Mouse (Mus musculus): ENCODE measurements at regions not wholly inside any gene's neighbourhood (a gene's known extent, or its start where the extent isn't known, plus 50 kb on each side); places are given as distances from the start of the nearest gene placed in this dataset.

DNA sequence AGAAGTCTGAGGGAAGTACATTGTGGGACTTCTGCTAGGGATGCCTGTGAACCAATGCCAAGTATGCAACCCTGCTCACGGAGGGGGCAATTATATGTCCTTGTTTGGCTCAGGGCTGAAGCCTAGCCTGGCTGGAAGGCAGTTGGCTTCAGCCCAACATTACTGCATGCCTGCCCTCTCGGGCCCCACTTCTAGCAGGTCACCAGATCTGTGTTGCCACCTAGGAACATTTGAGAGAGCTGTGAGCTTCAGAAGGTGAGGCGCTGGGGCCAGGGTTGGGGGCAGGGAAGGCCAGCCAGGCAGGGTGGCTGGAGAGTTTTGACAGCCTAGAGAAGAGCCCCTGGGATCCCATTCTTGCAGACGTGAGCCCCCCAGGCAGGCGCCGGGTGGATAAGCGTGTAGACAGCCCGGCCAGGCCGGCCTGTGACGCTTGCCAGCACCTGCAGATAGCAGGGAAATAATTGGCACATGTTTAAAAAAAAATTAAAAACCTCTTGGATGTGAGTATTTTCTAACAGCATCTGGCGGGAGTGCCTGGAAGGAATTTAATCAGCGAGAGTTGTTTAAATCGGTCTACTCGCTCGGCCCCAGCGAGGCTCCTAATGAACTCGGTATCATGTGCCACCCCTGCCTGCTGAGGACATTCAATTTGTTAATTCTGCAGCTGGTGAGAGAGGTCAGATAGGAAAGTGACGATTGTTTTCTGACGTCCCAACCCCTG lies 115.0 kb upstream of the Gm10181 start:
- 5% methylated on average over 19 of the region's 19 CpGs for WGBS
- Histone ChIP-seq H3K27ac (ENCODE audit: low read depth) (peak overlapping the region; percentile 93), H3K4me1 (ENCODE audit: control insufficient read depth, insufficient read depth) (peaks cover 44% of the 10 kb centered on the region), H3K4me3 (ENCODE audit: low read depth, low read length) (no peak overlapping the region), H3K4me2 (ENCODE audit: low read depth, low read length) (peak overlapping the region; percentile 7), H3K9ac (replicated peaks; ENCODE audit: low read depth, low read length) (no peak overlapping the region), H3K27me3 (ENCODE audit: control insufficient read depth, insufficient read depth, low read length) (no peaks in the 10 kb centered on the region), H3K36me3 (replicated peaks; ENCODE audit: control insufficient read depth, insufficient read depth, low read length) (no peaks in the 10 kb centered on the region), H3K9me3 (replicated peaks; ENCODE audit: control insufficient read depth, low read length) (no peaks in the 10 kb centered on the region)
- peak; percentile 93 for ATAC-seq (ENCODE audit: insufficient read depth, low read depth)
- peak; percentile 97 for DNase-seq (ENCODE audit: low spot score)
- TF ChIP-seq EP300 (IDR thresholded peaks at IDR 0.05; ENCODE audit: low read depth) (peak; percentile 99), CTCF (IDR thresholded peaks at IDR 0.05; ENCODE audit: low read depth) (peak; percentile 11; the same call in 1 of the 2 replicates)

DNA sequence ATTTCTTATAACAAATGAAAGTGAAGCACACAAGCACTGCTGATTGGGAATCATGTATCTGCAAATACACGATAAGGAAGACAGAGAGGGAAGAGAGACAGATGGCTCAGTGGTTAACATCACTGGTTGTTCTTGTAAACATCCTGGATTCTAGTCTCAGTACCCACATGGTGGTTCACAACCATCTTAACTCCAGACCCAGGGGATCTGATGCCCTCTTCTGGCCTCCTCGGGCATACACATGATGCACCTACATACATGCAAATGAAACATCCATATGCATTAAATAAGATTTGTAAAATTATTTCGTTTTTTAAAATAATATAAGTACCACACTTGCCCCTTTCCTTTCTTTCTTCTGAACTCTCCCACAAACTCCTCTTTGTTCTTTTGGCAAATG lies 106.4 kb upstream of the Gm10181 start:
- TF ChIP-seq CTCF (IDR thresholded peaks at IDR 0.05; ENCODE audit: low read depth) (no peak; the same call in 1 of the 2 replicates), EP300 (IDR thresholded peaks at IDR 0.05; ENCODE audit: low read depth) (no peak)
- no peak for DNase-seq (ENCODE audit: low spot score)
- Histone ChIP-seq H3K4me3 (ENCODE audit: low read depth, low read length) (no peak overlapping the region), H3K9me3 (replicated peaks; ENCODE audit: control insufficient read depth, low read length) (no peaks in the 10 kb centered on the region), H3K9ac (replicated peaks; ENCODE audit: low read depth, low read length) (no peak overlapping the region), H3K27me3 (ENCODE audit: control insufficient read depth, insufficient read depth, low read length) (no peaks in the 10 kb centered on the region), H3K4me2 (ENCODE audit: low read depth, low read length) (no peak overlapping the region), H3K36me3 (replicated peaks; ENCODE audit: control insufficient read depth, insufficient read depth, low read length) (no peaks in the 10 kb centered on the region), H3K27ac (ENCODE audit: low read depth) (no peak overlapping the region), H3K4me1 (ENCODE audit: control insufficient read depth, insufficient read depth) (no peaks in the 10 kb centered on the region; the same call in 1 of the 2 replicates)
- WGBS: 61% methylated on average over 3 of the region's 3 CpGs
- ATAC-seq (ENCODE audit: insufficient read depth, low read depth): no peak

DNA sequence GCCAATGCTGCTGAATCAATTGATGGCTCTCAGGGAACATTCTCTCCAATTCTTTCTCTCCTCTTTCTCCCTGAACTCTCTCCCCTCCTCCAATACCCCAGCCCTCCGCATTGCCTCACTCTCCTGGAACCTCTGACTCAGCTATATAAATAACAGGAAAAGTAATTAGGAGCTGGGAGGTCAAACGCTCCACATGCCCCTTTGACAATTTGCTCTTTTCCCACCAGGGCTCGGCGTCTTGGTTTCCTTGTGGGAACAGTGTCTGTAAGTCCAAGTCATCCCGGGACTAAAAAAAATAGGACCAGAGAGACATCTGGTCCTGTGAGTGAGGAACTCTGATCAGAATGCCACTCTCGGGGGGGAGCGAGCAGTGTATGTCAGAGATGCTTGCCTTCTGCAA lies 94.7 kb upstream of the Gm10181 start:
- no peaks in the 10 kb centered on the region for H3K4me1 ChIP-seq (ENCODE audit: control insufficient read depth, insufficient read depth)
- ATAC-seq (ENCODE audit: insufficient read depth, low read depth) (no peak), DNase-seq (ENCODE audit: low spot score) (no peak)
- 39% methylated on average over 7 of the region's 7 CpGs for WGBS
- no peaks in the 10 kb centered on the region for H3K27me3 ChIP-seq (ENCODE audit: control insufficient read depth, insufficient read depth, low read length)
- H3K4me3 ChIP-seq (ENCODE audit: low read depth, low read length): no peak overlapping the region
- H3K9me3 ChIP-seq (replicated peaks; ENCODE audit: control insufficient read depth, low read length): no peaks in the 10 kb centered on the region
- no peak overlapping the region for H3K27ac ChIP-seq (ENCODE audit: low read depth)
- H3K9ac ChIP-seq (replicated peaks; ENCODE audit: low read depth, low read length): no peak overlapping the region
- no peaks in the 10 kb centered on the region for H3K36me3 ChIP-seq (replicated peaks; ENCODE audit: control insufficient read depth, insufficient read depth, low read length)
- H3K4me2 ChIP-seq (ENCODE audit: low read depth, low read length): no peak overlapping the region
- no peak for TF ChIP-seq EP300 (IDR thresholded peaks at IDR 0.05; ENCODE audit: low read depth)
- no peak for TF ChIP-seq CTCF (IDR thresholded peaks at IDR 0.05; ENCODE audit: low read depth)

DNA sequence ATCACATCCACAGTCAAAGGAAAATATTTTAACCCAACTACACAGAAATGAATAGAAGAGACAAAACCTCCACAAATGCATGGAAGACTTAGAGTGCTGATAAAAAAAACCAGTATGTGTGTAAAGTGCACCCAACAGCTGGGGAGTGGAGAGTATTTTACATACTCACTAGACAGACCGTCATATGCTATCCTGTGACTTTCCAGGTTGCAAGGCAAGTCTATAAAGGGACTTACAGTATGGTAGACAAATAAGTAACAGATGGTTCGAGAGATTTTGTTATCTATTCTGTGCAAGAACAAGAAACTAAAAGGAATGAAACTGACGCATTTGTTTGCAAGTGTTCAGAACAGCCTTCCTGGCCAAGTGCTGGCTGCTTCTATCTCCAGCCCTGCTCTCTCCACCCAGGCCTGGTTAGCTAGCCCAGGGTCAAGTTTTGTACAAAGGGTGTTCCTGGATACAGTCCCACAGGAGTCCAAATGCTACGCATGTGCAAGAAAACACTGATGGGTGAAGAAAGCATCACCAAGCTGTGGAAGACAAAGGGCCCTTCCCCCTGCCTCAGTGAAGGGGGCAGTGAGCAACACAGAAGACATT lies 68.0 kb upstream of the Gm10181 start:
- no peak overlapping the region for H3K4me3 ChIP-seq (ENCODE audit: low read depth, low read length)
- H3K9me3 ChIP-seq (replicated peaks; ENCODE audit: control insufficient read depth, low read length): no peaks in the 10 kb centered on the region
- no peaks in the 10 kb centered on the region for H3K36me3 ChIP-seq (replicated peaks; ENCODE audit: control insufficient read depth, insufficient read depth, low read length)
- no peaks in the 10 kb centered on the region for H3K27me3 ChIP-seq (ENCODE audit: control insufficient read depth, insufficient read depth, low read length)
- H3K4me1 ChIP-seq (ENCODE audit: control insufficient read depth, insufficient read depth): peaks cover 3% of the 10 kb centered on the region; the same call in 1 of the 2 replicates
- H3K9ac ChIP-seq (replicated peaks; ENCODE audit: low read depth, low read length): no peak overlapping the region
- TF ChIP-seq EP300 (IDR thresholded peaks at IDR 0.05; ENCODE audit: low read depth) (no peak), CTCF (IDR thresholded peaks at IDR 0.05; ENCODE audit: low read depth) (no peak)
- DNase-seq (ENCODE audit: low spot score) (no peak), ATAC-seq (ENCODE audit: insufficient read depth, low read depth) (no peak)
- WGBS: 71% methylated on average over 4 of the region's 4 CpGs
- H3K27ac ChIP-seq (ENCODE audit: low read depth): no peak overlapping the region
- no peak overlapping the region for H3K4me2 ChIP-seq (ENCODE audit: low read depth, low read length)

DNA sequence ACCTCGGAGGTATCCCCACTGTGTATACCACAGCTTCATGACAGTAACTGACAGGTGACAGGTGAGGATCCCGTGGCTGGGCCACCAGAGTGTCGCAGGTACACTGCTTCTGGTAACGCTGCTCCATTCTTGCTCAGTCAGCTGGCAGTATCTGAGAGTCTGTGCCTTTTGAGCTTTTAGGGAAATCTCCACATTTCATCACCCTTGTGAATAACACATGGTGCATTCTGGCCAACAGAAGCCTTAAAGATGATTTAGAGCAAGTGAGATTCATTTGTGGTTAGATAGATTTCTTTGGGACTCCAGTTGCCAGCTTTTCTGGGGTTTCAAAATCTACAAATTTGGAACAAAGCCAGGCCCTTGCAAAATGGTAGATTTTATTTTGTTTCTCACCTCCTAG lies 66.8 kb upstream of the Gm10181 start:
- no peak overlapping the region for H3K27ac ChIP-seq (ENCODE audit: low read depth)
- H3K4me3 ChIP-seq (ENCODE audit: low read depth, low read length): no peak overlapping the region
- no peaks in the 10 kb centered on the region for H3K27me3 ChIP-seq (ENCODE audit: control insufficient read depth, insufficient read depth, low read length)
- no peak for DNase-seq (ENCODE audit: low spot score)
- H3K4me1 ChIP-seq (ENCODE audit: control insufficient read depth, insufficient read depth): peaks cover 5% of the 10 kb centered on the region; the same call in 1 of the 2 replicates
- WGBS: 74% methylated on average over 4 of the region's 4 CpGs
- no peak for TF ChIP-seq CTCF (IDR thresholded peaks at IDR 0.05; ENCODE audit: low read depth)
- no peak for TF ChIP-seq EP300 (IDR thresholded peaks at IDR 0.05; ENCODE audit: low read depth)
- ATAC-seq (ENCODE audit: insufficient read depth, low read depth): no peak
- no peak overlapping the region for H3K9ac ChIP-seq (replicated peaks; ENCODE audit: low read depth, low read length)
- no peaks in the 10 kb centered on the region for H3K36me3 ChIP-seq (replicated peaks; ENCODE audit: control insufficient read depth, insufficient read depth, low read length)
- H3K9me3 ChIP-seq (replicated peaks; ENCODE audit: control insufficient read depth, low read length): no peaks in the 10 kb centered on the region
- no peak overlapping the region for H3K4me2 ChIP-seq (ENCODE audit: low read depth, low read length)

Measured in heart, postnatal 0 days (tissue).